In the genomic region with DNA sequence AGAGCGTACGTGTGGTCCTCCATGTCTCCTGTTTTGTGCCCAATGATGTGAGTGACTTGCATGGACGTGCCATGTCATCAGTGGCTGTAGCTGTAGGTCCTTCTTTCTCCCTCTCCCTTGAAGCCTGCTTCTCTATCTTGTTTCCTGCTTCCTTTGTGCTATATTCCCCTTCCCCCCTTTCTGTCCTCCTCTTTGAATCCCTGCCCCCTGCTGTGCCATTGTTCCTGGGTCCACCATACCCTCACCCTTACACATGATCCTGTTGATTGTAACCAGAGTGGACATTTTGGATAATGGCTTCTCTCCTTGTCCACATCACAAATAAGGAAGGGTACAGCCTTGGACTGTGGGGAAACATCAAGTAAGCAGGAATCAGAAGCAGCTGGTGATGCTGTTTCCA, we compare ENCODE assay signal across 15 mouse cellular contexts.
"Had no signal": no experiment of that assay in that cellular context is flagged by ENCODE, and none has a peak within 500 bp of the region (broad histone marks: within the 10 kb centered on the region; RNA-seq: fewer than 3 reads in every experiment).

No protein-coding gene starts in this region.

- H3K9me3 ChIP-seq: neural tube, embryonic 12.5 days; neural tube, embryonic 13.5 days; neural tube, embryonic 15.5 days; stomach, embryonic 15.5 days had no signal

- DNase-seq: right cerebral cortex, adult 18-20 months; right cerebral cortex, postnatal 14 days; right cerebral cortex, postnatal 25 days; right cerebral cortex, postnatal 4 days; spleen, adult 18-20 months; thymus, adult 18-20 months; thymus, postnatal 14 days; thymus, postnatal 25 days; thymus, postnatal 36 days; thymus, postnatal 4 days had no signal

- H3K27me3 ChIP-seq: neural tube, embryonic 12.5 days; neural tube, embryonic 13.5 days; neural tube, embryonic 15.5 days; stomach, embryonic 15.5 days had no signal

- H3K4me1 ChIP-seq: neural tube, embryonic 12.5 days; neural tube, embryonic 13.5 days; neural tube, embryonic 15.5 days; stomach, embryonic 15.5 days had no signal

- H3K4me3 ChIP-seq: neural tube, embryonic 12.5 days; neural tube, embryonic 13.5 days; neural tube, embryonic 15.5 days; stomach, embryonic 15.5 days had no signal

- H3K4me2 ChIP-seq: neural tube, embryonic 12.5 days; neural tube, embryonic 13.5 days; neural tube, embryonic 15.5 days; stomach, embryonic 15.5 days had no signal

- H3K27ac ChIP-seq: neural tube, embryonic 12.5 days; neural tube, embryonic 13.5 days; neural tube, embryonic 15.5 days; stomach, embryonic 15.5 days; stomach, postnatal 0 days had no signal

- H3K9ac ChIP-seq: neural tube, embryonic 12.5 days; neural tube, embryonic 13.5 days; neural tube, embryonic 15.5 days; stomach, embryonic 15.5 days had no signal
